Mouse (Mus musculus) intestine, embryonic 15.5 days (tissue): ENCODE results near the gene Rabep1. TPM values are rescaled to one million over a fixed set of nuclear protein-coding genes. Genes with fewer than 3 reads are reported as not detected.
A peak's percentile ranks its signal among the peaks of the same experiment; 100 is the strongest.
"Not testable (repeated sequence)": the region's sequence is repeated elsewhere in the genome, so short reads cannot be mapped to it uniquely, and the experiment has no call there.

Experiments used
- ATAC-seq: fragments of 200-750 bp; cut with Nextera tagmentation; 2 replicates; pipeline ENCODE4 v1.8.0; 2017; ENCODE audit warnings: moderate TSS enrichment, moderate library complexity
- H3K27ac ChIP-seq: fragments of 300-500 bp; sonication (generic); 2 replicates; pipeline ENCODE4 v1.5.1; 2015; ENCODE audit warnings: mild to moderate bottlenecking, inconsistent platforms
- H3K27me3 ChIP-seq: fragments of 300-500 bp; sonication (generic); replicated peaks from 2 replicates; pipeline ENCODE4 v1.6.1; 2015; ENCODE audit warnings: inconsistent platforms
- H3K36me3 ChIP-seq: fragments of 300-500 bp; sonication (generic); 2 replicates; pipeline ENCODE4 v1.6.1; 2015; ENCODE audit warnings: inconsistent platforms
- H3K4me1 ChIP-seq: fragments of 300-500 bp; sonication (generic); replicated peaks from 2 replicates; pipeline ENCODE4 v1.6.1; 2015; ENCODE audit warnings: inconsistent platforms
- H3K4me2 ChIP-seq: fragments of 300-500 bp; sonication (generic); replicated peaks from 2 replicates; pipeline ENCODE4 v1.6.1; 2015; ENCODE audit warnings: mild to moderate bottlenecking, inconsistent platforms
- H3K4me3 ChIP-seq: fragments of 300-500 bp; sonication (generic); replicated peaks from 2 replicates; pipeline ENCODE4 v1.5.1; 2015; ENCODE audit warnings: inconsistent platforms
- H3K9ac ChIP-seq: fragments of 300-500 bp; sonication (generic); 2 replicates; pipeline ENCODE4 v1.6.1; 2015; ENCODE audit warnings: inconsistent platforms
- H3K9me3 ChIP-seq: fragments of 300-500 bp; sonication (generic); 2 replicates; pipeline ENCODE4 v1.6.1; 2016; ENCODE audit warnings: inconsistent platforms
- WGBS: fragments of 180-500 bp; shearing (Covaris S2); methylation state at CpG from one replicate; pipeline ENCODE4 v1.1.7; 2015; 5-methylcytosine and 5-hydroxymethylcytosine counted together
- polyA plus RNA-seq: library from polyadenylated mRNA; unstranded; fragments of >200 nt; fragmentation: Nextera tagmentation; extraction: Ambion mirVana; gene quantifications from 2 replicates; pipeline ENCODE4 v1.2.1, GENCODE M21; 2015

Gene Rabep1
- polyA plus RNA-seq, 1 experiment from 2014 or later, result 53.9 TPM

GRCm38 (mm10) chr11:70871110-70871509 lies 26.5 kb downstream of the Rabep1 start:
- H3K4me2 ChIP-seq, result no peak overlapping the region
- no peaks in the 10 kb centered on the region for H3K27me3 ChIP-seq
- ATAC-seq, result no peak
- peaks cover 6% of the 10 kb centered on the region for H3K4me1 ChIP-seq
- no peaks in the 10 kb centered on the region for H3K36me3 ChIP-seq
- no peak overlapping the region for H3K9ac ChIP-seq
- no peak overlapping the region for H3K27ac ChIP-seq
- H3K9me3 ChIP-seq, result no peaks in the 10 kb centered on the region
- WGBS, result 91% methylated on average over 1 of the region's 1 CpGs
- no peak overlapping the region for H3K4me3 ChIP-seq

DNA sequence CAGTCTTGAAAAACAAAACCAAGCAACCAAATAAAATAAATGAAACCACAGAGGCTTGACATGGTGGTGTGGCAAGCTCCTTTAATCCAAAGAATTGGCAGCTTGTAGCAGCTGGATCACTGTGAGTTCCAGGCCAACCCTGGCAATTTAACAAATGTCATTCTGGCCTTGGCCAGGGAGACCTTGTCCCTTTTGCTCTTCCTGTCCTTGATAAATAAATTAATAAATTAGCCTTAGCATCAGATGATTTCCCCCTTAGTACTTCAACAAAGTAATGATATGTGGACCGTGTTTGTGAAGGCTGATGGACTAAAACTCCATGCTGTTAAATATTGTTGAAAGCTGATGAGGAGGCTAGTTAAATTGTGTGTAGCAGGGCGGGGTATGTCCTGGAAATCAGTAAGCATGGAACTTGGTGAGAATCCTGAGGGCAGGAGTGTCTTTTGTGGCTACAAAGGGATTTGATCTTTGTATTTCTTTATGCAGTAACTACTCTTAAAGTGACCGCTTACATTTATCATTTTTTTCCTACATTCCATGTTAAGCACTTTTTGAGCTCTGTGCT lies 27.3 kb downstream of the Rabep1 start:
- H3K9me3 ChIP-seq, result no peaks in the 10 kb centered on the region
- peaks cover 6% of the 10 kb centered on the region for H3K4me1 ChIP-seq
- no peak for ATAC-seq
- no peak overlapping the region for H3K4me2 ChIP-seq
- no peaks in the 10 kb centered on the region for H3K27me3 ChIP-seq
- H3K36me3 ChIP-seq, result no peaks in the 10 kb centered on the region
- WGBS, result 77% methylated on average over 3 of the region's 3 CpGs
- no peak overlapping the region for H3K27ac ChIP-seq
- no peak overlapping the region for H3K9ac ChIP-seq
- no peak overlapping the region for H3K4me3 ChIP-seq

DNA sequence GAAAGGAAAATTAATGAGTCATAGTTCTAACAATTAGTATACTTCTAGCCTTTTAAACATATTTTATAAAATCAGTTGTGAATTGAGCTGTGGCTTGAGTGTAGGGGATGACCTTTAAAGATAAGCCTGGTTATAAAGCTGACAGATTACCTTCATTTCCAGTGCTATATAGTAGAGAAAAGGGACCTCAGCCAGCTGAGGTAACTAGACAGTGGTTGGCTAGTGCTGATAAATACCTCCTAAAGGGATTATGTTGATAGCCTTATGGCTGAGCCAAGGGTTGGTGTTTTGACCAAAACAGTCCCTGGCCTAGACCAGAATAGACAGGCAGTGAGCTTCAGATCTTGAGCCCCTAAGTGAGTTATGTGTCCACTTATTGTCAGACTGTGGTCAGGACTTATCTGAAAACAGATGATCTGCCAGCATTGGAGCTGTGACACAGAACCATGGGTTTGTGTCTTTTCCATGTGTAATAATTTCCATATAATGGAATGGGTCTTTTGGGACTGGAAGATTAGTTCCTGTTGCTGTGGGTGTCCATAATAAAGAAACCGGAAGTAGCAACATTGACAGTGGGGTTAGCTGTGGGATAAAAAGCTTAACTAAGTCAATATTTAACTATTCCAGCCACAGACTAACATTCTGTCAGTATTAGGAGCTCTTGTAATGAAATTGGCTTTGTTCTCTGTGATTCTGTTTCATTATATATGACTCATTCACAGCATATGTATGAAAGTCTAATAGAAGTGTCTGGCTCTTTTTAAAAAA lies 29.5 kb downstream of the Rabep1 start:
- Histone ChIP-seq H3K4me2 (no peak overlapping the region), H3K27me3 (no peaks in the 10 kb centered on the region), H3K9ac (no peak overlapping the region), H3K27ac (no peak overlapping the region), H3K4me1 (peaks cover 6% of the 10 kb centered on the region), H3K9me3 (no peaks in the 10 kb centered on the region), H3K36me3 (no peaks in the 10 kb centered on the region), H3K4me3 (no peak overlapping the region)
- 46% methylated on average over 1 of the region's 1 CpGs for WGBS
- peak; percentile 34; the same call in 1 of the 2 replicates for ATAC-seq

DNA sequence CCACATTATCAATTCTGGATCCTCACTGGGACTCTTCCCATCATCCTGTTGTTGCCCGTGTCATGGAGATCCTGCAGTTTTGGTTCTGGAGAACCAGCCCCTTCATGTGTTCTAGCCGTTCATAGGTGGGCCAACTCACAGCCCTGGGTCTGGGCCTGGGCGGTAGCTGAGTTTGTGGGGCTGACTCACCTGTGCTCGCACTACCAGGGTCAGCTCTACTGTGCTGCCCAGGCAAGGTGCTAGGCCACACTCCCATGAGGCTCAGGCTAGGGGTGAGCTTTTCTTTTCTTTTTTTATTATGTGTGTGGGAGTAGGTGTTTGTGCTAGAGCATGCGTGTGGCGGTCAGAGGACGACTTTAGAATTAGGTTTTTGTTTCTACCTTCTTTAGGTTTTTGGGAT lies 33.1 kb downstream of the Rabep1 start:
- 91% methylated on average over 7 of the region's 7 CpGs for whole genome bisulfite sequencing
- H3K4me2 ChIP-seq, result no peak overlapping the region
- H3K9me3 ChIP-seq, result no peaks in the 10 kb centered on the region
- H3K4me3 ChIP-seq, result no peak overlapping the region
- H3K9ac ChIP-seq, result no peak overlapping the region
- H3K36me3 ChIP-seq, result no peaks in the 10 kb centered on the region
- H3K4me1 ChIP-seq, result 0 out of 2 replicates have a peak, but pooled peaks cover 2% of the 10 kb centered on the region
- H3K27ac ChIP-seq, result no peak overlapping the region
- ATAC-seq, result no peak
- no peaks in the 10 kb centered on the region for H3K27me3 ChIP-seq

GRCm38 (mm10) chr11:70882905-70883430 lies 38.4 kb downstream of the Rabep1 start:
- no peaks in the 10 kb centered on the region for H3K27me3 ChIP-seq
- no peak for ATAC-seq
- no peak overlapping the region for H3K4me3 ChIP-seq
- H3K9ac ChIP-seq, result no peak overlapping the region
- H3K4me1 ChIP-seq, result no peaks in the 10 kb centered on the region
- no peak overlapping the region for H3K27ac ChIP-seq
- H3K9me3 ChIP-seq, result no peaks in the 10 kb centered on the region
- 90% methylated on average over 3 of the region's 3 CpGs for WGBS
- no peak overlapping the region for H3K4me2 ChIP-seq
- H3K36me3 ChIP-seq, result 0 out of 2 replicates have a peak, but pooled peaks cover 3% of the 10 kb centered on the region

DNA sequence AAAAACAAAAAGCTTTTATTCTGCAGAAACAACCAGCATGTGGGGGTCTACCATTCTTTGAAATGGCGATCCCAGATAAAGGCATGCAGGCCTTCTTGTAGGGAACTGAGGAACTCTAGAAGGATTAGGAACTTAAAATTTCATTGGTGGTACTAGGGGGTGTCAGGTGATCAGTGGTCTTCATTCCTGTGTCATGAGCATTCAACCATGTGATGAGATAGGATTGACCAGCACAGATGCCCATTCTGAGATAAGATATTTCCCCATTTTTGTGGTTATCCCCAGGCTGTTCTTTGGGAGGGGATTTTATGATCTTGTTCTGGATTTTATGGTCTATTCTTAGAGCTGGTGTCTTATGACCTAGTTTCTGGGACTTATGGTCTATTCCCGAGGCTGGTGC lies 46.1 kb downstream of the Rabep1 start:
- H3K27ac ChIP-seq, result no peak overlapping the region
- H3K4me1 ChIP-seq, result no peaks in the 10 kb centered on the region
- 92% methylated on average over 2 of the region's 2 CpGs for WGBS
- H3K27me3 ChIP-seq, result no peaks in the 10 kb centered on the region
- no peak overlapping the region for H3K4me3 ChIP-seq
- no peaks in the 10 kb centered on the region for H3K9me3 ChIP-seq
- peaks cover 20% of the 10 kb centered on the region; the same call in 1 of the 2 replicates for H3K36me3 ChIP-seq
- H3K9ac ChIP-seq, result no peak overlapping the region
- ATAC-seq, result no peak
- no peak overlapping the region for H3K4me2 ChIP-seq

GRCm38 (mm10) chr11:70891616-70892015 lies 47.0 kb downstream of the Rabep1 start:
- peaks cover 20% of the 10 kb centered on the region; the same call in 1 of the 2 replicates for H3K36me3 ChIP-seq
- H3K27ac ChIP-seq, result no peak overlapping the region
- no peak overlapping the region for H3K4me2 ChIP-seq
- ATAC-seq, result no peak
- no peaks in the 10 kb centered on the region for H3K9me3 ChIP-seq
- H3K4me3 ChIP-seq, result no peak overlapping the region
- H3K9ac ChIP-seq, result no peak overlapping the region
- H3K4me1 ChIP-seq, result no peaks in the 10 kb centered on the region
- H3K27me3 ChIP-seq, result no peaks in the 10 kb centered on the region

DNA sequence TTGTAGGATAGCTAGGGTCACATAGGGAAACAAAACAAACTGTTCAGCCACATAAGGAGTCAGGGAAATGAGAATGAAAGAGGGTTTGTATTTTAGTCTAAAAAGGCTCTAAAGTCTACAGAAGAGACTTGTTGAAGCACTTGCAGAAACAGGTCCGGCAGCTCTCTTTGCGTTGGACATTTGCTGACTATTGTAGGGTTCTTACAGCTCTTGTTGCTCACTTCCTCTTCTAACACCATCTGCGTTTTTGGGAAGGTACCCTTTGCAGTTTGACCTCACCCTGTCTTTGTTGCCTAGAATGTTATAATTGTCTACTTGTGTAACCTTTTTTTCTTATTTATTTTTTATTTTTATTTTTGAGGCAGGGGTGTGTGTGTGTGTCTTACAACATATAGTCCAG lies 53.1 kb downstream of the Rabep1 start:
- no peak overlapping the region for H3K4me2 ChIP-seq
- no peak overlapping the region for H3K9ac ChIP-seq
- H3K9me3 ChIP-seq, result no peaks in the 10 kb centered on the region
- 93% methylated on average over 3 of the region's 3 CpGs for WGBS
- no peak overlapping the region for H3K4me3 ChIP-seq
- H3K36me3 ChIP-seq, result peaks cover 18% of the 10 kb centered on the region; the same call in 1 of the 2 replicates
- H3K4me1 ChIP-seq, result no peaks in the 10 kb centered on the region
- H3K27ac ChIP-seq, result no peak overlapping the region
- no peak for ATAC-seq
- H3K27me3 ChIP-seq, result no peaks in the 10 kb centered on the region

- not testable (repeated sequence) for H3K9ac ChIP-seq, H3K4me3 ChIP-seq, H3K4me2 ChIP-seq, H3K4me1 ChIP-seq, ATAC-seq, H3K9me3 ChIP-seq, H3K27me3 ChIP-seq, H3K27ac ChIP-seq
- 94% methylated on average over 5 of the region's 5 CpGs for WGBS
- H3K36me3 ChIP-seq, result peaks cover 18% of the 10 kb centered on the region; the same call in 1 of the 2 replicates
Observed at GRCm38 (mm10) chr11:70898182-70898581, 53.6 kb downstream of the Rabep1 start.

- H3K27ac ChIP-seq, result no peak overlapping the region
- peaks cover 18% of the 10 kb centered on the region for H3K36me3 ChIP-seq
- no peak overlapping the region for H3K9ac ChIP-seq
- no peak for ATAC-seq
- 90% methylated on average over 3 of the region's 3 CpGs for WGBS
- H3K4me3 ChIP-seq, result no peak overlapping the region
- no peak overlapping the region for H3K4me2 ChIP-seq
- H3K27me3 ChIP-seq, result no peaks in the 10 kb centered on the region
- H3K9me3 ChIP-seq, result no peaks in the 10 kb centered on the region
- H3K4me1 ChIP-seq, result no peaks in the 10 kb centered on the region
Observed at GRCm38 (mm10) chr11:70906681-70907080, 62.1 kb downstream of the Rabep1 start.

DNA sequence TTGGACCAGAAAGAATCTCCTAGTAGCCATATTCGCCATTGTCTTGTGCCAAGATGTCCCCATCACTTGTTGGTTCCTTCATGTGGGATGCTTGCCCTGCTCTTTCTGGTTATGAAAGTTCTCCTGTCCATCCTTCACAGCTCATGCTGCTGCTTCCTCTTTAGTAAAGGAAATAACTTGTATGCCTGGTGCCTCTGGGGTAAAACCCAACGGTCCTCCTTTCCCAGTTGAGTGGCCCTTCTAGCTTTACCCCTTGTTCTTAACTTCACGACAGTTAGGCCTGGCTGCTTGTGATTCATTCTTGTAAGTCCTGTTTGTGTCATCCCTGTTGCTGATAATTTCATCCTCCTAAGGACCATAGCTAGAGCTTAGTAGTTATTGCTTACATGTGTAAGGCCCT lies 66.7 kb downstream of the Rabep1 start:
- no peak overlapping the region for H3K4me3 ChIP-seq
- H3K27ac ChIP-seq, result no peak overlapping the region
- 93% methylated on average over 3 of the region's 3 CpGs for WGBS
- H3K4me1 ChIP-seq, result no peaks in the 10 kb centered on the region
- no peak overlapping the region for H3K4me2 ChIP-seq
- H3K9me3 ChIP-seq, result no peaks in the 10 kb centered on the region
- no peak overlapping the region for H3K9ac ChIP-seq
- no peak for ATAC-seq
- no peaks in the 10 kb centered on the region for H3K27me3 ChIP-seq
- peaks cover 18% of the 10 kb centered on the region for H3K36me3 ChIP-seq

DNA sequence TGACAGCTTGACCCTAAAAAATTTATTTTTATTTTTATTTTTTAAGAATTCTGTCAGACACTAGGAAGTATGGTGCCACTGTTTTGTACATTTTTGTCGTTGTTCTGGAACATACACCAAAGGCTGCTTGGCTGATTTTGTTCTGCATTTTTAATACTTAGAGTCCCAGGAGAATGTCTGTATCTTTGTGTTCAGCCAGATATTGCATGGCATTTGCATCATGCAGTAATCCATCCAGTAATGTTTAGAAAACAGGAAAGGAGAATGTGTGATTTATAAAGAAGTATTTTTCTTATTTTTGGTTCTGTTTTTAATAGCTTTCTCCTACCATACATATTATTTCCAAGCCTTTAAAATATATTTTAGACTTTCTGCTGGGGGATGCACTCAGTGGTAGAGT lies 67.3 kb downstream of the Rabep1 start:
- Histone ChIP-seq H3K27ac (no peak overlapping the region), H3K9ac (no peak overlapping the region), H3K4me1 (no peaks in the 10 kb centered on the region), H3K4me3 (no peak overlapping the region), H3K36me3 (peaks cover 18% of the 10 kb centered on the region), H3K9me3 (no peaks in the 10 kb centered on the region), H3K27me3 (no peaks in the 10 kb centered on the region), H3K4me2 (no peak overlapping the region)
- 95% methylated on average over 1 of the region's 1 CpGs for WGBS
- ATAC-seq, result no peak

DNA sequence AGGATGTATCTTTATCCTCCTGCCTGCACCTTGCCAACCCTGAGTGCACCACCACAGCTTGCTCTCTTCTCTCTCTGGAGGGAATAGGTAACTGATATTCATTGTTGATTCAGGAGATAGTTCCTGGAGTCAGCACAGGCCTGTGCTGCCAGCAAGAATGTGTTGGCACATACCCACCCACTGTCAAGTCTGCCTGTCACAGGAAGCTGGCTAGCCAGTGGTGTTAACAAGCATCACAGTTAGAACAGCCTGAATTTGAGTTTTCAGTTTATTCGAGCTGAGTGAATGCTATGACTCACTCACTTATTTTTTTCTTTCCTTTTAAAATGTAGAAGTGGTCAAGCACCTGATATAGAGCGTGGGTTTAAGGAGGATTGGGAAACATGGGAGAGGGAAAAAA lies 73.3 kb downstream of the Rabep1 start:
- 84% methylated on average over 2 of the region's 2 CpGs for WGBS
- Histone ChIP-seq H3K9ac (no peak overlapping the region), H3K4me3 (no peak overlapping the region), H3K27ac (no peak overlapping the region), H3K36me3 (peaks cover 9% of the 10 kb centered on the region; the same call in 1 of the 2 replicates), H3K27me3 (no peaks in the 10 kb centered on the region), H3K4me1 (no peaks in the 10 kb centered on the region), H3K9me3 (no peaks in the 10 kb centered on the region), H3K4me2 (no peak overlapping the region)
- ATAC-seq, result no peak
